Mouse (Mus musculus): ENCODE measurements around the gene Aasdhppt. TPM values are rescaled to one million over a fixed set of nuclear protein-coding genes. Genes with fewer than 3 reads are reported as not detected.

Aasdhppt gene
- polyA plus RNA-seq (2012), result 3.5 and 5.0 TPM in 2 replicates

GRCm38 (mm10) chr9:4309351-4310085 lies at the start of gene Aasdhppt, which contains the start of gene Kbtbd3:
TSS of gene Aasdhppt (minus strand) at chr9:4309471.
TSS of gene Kbtbd3 (plus strand) at chr9:4309833.
- TF ChIP-seq GATA1 (IDR thresholded peaks at IDR 0.05; ENCODE audit: low read length), result no peak

GRCm38 (mm10) chr9:4353163-4353562 lies 43.9 kb upstream of the Aasdhppt start:
- TF ChIP-seq GATA1 (IDR thresholded peaks at IDR 0.05; ENCODE audit: low read length), result no peak

- no peak for TF ChIP-seq GATA1 (IDR thresholded peaks at IDR 0.05; ENCODE audit: low read length)
Observed at GRCm38 (mm10) chr9:4318939-4319721, 9.9 kb upstream of the Aasdhppt start.

GRCm38 (mm10) chr9:4315746-4316145 lies 6.5 kb upstream of the Aasdhppt start:
- TF ChIP-seq GATA1 (IDR thresholded peaks at IDR 0.05; ENCODE audit: low read length), result no peak

- no peak for TF ChIP-seq GATA1 (IDR thresholded peaks at IDR 0.05; ENCODE audit: low read length)
Observed at GRCm38 (mm10) chr9:4313946-4314345, 4.7 kb upstream of the Aasdhppt start.

- no peak for TF ChIP-seq GATA1 (IDR thresholded peaks at IDR 0.05; ENCODE audit: low read length)
Observed at GRCm38 (mm10) chr9:4311162-4311561, 1.9 kb upstream of the Aasdhppt start.

GRCm38 (mm10) chr9:4310706-4311105 lies 1.4 kb upstream of the Aasdhppt start:
- TF ChIP-seq GATA1 (IDR thresholded peaks at IDR 0.05; ENCODE audit: low read length), result no peak

GRCm38 (mm10) chr9:4308628-4309350 lies 482 bp downstream of the Aasdhppt start:
- no peak for TF ChIP-seq GATA1 (IDR thresholded peaks at IDR 0.05; ENCODE audit: low read length)

GRCm38 (mm10) chr9:4304867-4305266 lies 4.4 kb downstream of the Aasdhppt start:
- no peak for TF ChIP-seq GATA1 (IDR thresholded peaks at IDR 0.05; ENCODE audit: low read length)

- no peak for TF ChIP-seq GATA1 (IDR thresholded peaks at IDR 0.05; ENCODE audit: low read length)
Observed at GRCm38 (mm10) chr9:4300466-4300865, 8.8 kb downstream of the Aasdhppt start.

- no peak for TF ChIP-seq GATA1 (IDR thresholded peaks at IDR 0.05; ENCODE audit: low read length)
Observed at GRCm38 (mm10) chr9:4283850-4284249, 25.4 kb downstream of the Aasdhppt start.

GRCm38 (mm10) chr9:4266881-4267280 lies 42.4 kb downstream of the Aasdhppt start:
- no peak for TF ChIP-seq GATA1 (IDR thresholded peaks at IDR 0.05; ENCODE audit: low read length)

GRCm38 (mm10) chr9:4260746-4261090 lies 48.6 kb downstream of the Aasdhppt start:
- no peak for TF ChIP-seq GATA1 (IDR thresholded peaks at IDR 0.05; ENCODE audit: low read length)

GRCm38 (mm10) chr9:4259841-4260745 lies 49.2 kb downstream of the Aasdhppt start:
- TF ChIP-seq GATA1 (IDR thresholded peaks at IDR 0.05; ENCODE audit: low read length), result no peak

- TF ChIP-seq GATA1 (IDR thresholded peaks at IDR 0.05; ENCODE audit: low read length), result no peak
Observed at GRCm38 (mm10) chr9:4259074-4259473, 50.2 kb downstream of the Aasdhppt start.

Other genes starting within 250 kb of the Aasdhppt start
- gene Kbtbd3, start 362 bp upstream of the Aasdhppt start, polyA plus RNA-seq (2012), result 0.04 TPM in 1 of 2 replicates, not detected in the other
- gene Msantd4, start 67.1 kb upstream of the Aasdhppt start, polyA plus RNA-seq (2012), result 2.1 and 3.3 TPM in 2 replicates